Mouse (Mus musculus) thymus, postnatal 0 days (tissue): ENCODE results near the gene Nelfb. TPM values are rescaled to one million over a fixed set of nuclear protein-coding genes. Genes with fewer than 3 reads are reported as not detected.

Experiments
- DNase-seq: peaks from one replicate; pipeline ENCODE4 v3.0.0-alpha.2; 2015; ENCODE audit warnings: low spot score
- polyA plus RNA-seq: library from polyadenylated mRNA; unstranded; fragments of >200 nt; fragmentation: Nextera tagmentation; extraction: Ambion mirVana; gene quantifications from 2 replicates; pipeline ENCODE4 v1.2.1, GENCODE M21; 2015

Nelfb gene
- polyA plus RNA-seq, 1 experiment from 2014 or later: 78.1 TPM

DNA sequence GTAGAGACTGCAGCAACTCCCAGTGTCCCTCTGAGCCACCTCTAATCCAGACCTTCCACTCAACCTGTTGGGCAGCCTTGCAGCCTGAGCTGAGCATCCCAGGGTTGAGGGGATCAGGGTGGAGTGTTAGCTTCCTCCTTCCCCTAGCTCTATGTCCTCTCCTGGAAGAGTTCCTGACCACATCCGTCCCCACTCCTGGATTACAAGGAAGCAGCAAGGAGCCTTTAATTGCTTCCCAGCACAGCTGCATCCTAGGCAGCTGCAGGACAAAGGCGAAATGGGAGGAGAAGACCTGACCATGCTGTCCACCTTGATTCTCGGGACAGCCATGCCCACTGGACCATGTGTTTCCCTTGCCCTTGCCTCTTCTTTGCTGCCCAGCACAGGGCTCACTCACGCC, 34.2 kb downstream of the Nelfb start:
- DNase-seq: no peak

DNA sequence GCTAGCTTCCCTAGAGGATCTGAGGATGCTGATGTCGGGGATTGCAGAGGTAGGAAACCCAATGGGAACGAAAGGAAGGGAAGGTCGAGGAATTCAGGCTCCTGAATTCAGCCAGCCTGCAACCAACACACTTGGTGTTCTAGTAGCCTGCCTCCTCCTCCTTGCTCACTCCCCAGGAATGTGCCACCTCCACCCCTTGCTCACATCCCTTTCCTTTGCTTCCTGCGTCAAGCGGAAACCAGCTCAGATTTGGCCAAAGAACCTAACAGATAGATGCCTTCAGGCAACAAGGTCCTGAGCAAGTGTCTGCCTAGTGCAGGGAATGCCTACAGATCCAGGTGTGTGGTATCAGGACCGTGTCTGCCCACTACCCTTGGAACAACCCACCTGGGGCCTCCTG, 34.7 kb downstream of the Nelfb start:
- DNase-seq: no peak

DNA sequence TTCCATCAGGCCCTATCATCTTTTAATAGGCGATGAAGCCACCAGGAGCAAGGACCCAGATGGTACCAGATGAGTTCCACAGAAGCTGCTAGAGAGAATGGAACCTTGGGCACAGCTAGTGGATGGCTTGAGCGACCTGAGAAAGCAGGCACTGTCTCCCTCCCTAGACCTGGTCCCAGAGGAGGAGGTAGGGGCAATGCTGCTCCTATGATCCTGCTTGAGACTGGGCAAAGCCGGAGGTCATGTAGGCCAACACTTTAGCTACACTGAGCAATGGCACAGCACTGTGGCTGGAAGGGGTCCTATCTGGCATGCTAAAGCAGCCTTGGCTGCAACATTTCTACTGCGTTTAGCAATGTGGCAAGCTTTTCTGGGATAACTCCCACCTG, 35.6 kb downstream of the Nelfb start:
- no peak for DNase-seq

DNA sequence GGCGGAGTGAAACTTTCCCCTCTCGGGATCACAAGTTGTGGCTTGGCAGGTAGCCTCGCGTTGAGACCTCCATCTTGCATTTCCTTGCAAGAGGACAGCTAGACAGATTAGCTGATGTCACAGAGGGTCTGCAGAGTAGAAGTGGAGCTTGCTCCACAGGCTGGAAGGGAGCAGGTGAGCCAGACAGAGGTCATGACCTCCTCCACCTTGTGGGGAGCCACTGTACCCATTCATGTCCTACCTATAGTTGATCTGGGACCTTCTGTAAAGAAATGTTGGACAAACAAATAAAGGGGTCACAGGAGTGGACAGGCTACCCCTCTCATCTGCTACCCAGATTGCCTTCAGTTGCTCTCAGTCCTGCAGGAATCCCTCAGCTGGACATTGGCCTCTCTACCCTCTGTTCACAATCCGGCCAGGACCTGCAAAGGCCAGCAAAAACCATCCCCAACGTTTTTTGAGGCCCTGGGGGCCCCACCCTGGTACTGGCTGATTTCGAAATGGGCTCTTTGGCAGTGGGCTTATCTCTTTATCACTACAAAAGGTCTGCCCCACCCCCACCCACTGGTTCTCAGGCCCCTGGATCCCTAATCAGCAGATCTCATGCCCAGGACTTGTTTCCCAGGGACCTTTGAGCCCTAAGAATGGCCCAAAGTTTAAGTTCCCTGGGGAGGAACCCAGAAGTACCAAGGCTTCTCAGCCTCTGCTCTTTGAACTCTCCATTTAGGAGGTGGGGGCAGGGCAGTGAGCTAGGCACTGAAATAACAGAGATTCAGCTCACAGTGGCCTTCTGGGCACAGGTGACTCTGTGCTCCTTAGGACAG, 36.2 kb downstream of the Nelfb start:
- no peak for DNase-seq

DNA sequence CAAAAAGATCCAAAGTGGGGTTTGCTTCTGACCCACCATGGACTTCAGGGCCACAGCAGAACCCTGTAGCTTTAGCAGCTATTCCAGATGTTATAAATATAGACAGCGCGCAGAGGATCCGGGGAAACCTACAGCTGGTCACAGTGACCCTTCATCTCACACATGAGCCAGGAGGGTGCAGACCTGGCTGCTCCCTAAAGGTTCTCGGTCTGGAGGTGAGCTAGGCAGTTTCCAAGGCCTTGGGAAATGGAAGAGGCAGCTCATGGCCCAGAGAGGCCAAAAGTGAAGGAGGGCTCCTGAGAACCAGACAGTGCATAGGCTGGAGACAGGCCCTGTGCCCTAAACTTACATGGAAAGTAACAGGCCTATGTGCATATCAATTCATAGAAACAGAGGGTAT, 37.5 kb downstream of the Nelfb start:
- DNase-seq: no peak

DNA sequence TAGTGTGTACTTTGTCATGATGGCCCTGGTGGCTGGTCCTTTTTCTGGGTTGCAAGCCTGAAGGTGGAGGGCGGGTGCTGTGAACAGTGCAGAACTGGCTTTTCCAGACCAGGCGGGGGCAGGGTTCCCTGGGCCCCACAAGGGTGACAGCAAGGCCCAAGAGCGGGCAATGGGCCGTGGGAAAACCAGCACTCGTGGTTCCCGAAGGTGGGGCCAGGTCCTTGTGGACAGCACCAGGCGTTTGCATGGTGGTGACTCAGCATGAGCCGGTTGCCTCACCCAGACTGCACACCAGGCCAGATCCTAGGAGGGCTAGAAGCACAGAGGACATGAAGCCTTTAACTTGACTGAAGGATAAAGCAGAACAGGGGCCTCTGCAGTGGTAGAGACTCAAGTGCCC, 38.7 kb downstream of the Nelfb start:
- no peak for DNase-seq

DNA sequence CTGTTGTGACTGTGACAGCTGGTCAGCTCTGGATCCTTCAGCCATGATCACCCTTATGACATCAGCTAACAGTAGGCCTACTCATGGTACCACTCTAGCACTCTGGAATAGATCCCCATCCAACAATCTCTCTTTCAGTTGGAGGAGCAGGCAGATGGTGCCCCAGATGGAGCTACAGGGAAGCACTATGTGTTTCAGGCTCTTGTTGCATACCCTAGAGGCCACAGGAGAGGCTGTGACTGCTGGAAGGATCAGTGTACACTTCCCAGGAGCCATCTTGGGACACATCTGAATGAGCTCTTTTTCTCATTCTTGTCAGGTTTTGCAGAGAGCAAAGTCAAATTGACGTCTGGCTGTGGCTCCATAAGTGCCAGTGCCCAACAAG, 39.5 kb downstream of the Nelfb start:
- DNase-seq: no peak

DNA sequence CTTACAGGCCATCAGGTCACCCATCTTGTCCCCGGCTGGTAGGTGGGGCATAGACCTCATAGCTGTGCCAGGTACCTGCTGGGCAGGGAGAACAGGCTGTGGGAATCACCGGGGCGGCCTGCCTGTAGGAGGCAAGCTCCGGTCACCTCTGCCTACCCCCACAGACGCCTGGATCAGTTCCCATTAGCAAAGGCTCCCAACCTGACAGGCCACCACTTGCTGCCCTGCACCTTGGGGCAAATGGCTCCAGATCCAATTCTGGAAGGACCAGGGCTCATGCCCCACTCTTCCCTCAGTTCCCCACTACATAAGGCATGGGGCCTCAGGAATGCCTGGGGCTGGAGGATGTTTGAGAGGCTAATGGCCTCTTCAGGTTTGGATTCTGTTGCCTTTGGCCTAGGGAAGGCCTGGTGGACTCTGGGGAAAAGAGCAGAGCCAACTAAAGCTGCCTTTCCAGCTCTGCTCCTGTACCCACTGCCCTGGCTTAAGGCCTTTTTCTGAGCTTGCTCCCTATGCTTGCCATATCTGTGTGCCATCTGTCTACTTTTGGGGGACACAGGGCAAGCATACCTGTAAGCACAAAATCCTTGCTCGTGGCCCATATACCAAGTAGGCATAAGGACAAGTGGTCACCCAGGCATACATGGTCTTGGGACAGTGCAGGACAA, 40.1 kb downstream of the Nelfb start:
- DNase-seq: no peak

DNA sequence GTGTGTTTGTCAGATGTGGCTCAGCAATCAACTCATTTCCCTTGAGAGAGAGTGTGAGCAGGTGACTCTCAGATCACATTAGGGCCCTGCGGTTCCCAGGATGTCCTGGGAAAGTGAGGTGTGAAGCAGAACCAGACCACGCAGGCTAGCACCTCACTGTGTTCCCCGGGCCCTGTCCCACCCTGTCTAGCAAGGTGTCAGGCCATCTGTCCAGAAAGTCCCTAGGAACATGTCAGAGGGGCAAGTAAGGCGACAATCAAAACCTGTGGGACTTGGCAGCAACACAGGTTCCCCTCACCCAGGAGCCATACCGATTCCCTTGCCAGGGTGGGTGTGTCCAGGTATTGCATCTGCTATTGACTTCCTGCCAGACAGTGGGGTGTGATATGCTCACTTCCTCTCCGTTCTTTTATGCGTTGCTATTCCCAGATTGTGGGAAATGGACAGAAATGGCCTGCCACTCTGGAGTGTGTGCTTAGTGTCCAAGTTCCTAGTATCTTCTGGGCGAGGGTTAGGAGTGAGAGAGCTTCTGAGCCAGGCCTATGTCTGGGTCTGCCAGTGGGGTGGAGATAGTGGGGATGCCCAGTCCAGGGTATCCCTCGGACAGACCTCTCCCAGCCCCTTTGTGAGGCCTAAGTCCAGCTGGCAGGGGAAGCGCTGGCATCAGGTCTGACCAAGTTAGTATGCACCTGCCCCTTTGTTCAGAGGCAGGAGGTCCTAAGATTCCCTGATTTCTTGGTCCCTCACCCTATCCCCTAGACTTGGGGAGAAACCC, 40.8 kb downstream of the Nelfb start:
- DNase-seq: no peak

DNA sequence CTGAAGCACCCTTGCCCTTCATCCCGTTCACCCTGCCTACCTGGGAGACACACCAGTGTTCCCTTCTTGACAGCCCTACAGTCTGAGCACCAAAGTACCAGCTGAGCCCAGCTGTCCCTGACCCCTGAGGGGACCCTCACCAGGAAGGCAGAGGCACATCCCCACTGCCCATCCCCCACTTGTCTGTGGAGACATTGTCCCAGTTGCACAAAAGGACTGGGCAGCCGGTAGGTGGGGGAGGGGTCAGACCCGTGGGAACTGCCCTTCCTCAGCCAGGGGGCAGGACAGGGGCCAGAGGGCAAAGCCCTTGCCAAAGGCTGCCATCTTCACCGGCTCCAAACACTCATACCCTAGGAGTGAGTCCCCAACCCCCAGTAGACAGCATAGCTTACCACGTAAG, 41.5 kb downstream of the Nelfb start:
- no peak for DNase-seq

DNA sequence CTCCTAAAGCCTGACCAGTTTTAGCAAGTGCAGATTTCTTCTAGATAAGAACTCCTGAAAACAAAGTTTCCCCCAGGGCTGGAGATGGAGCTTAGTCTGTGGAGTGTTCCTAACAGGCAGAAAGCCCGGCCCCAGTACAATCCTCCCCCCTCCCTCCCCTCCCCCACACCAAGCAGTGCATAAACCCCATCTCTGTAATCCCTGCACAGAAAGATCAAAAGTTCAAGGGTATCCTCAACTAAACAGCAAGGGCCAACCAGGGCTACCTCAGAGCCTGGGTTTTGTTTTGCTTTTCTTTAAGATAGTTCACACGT, 42.7 kb downstream of the Nelfb start:
- DNase-seq: no peak

DNA sequence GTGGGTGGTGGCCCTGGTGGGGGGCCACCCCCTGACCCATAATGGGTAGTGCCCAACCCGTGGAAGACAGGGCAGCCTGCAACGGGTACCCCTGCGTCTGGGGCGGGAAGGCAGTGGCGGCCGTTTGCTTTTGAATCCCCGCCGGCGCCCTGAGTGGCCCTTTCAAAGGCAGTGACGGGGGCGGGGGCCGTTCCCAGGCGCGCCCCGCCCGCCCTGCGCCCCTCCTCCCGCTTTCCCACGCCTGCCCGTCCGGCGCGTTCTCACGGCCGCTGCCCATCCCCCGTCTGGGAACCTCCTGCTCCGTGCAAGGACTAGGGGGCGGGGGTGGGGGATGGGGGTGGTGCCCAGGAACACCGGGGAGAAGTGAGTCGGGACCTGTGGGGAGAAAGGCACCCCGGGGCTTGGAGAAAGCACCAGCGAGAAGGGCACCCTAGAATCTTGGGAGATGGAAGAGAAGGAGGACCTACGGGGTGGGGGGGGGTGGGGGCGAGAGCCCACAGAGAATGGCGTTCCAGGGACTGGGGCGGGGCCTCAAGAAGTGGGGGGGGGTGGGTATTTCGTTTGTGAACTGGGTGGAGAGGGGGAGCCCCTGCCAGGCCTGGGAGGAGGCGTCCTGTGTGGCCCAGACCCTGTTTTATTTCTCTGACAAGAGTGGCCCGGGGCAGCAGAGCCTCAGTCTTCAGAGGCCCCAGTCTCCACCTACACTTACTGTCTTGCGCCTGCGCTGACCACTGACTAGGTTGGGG, 43.2 kb downstream of the Nelfb start:
- DNase-seq: peak; percentile 49

DNA sequence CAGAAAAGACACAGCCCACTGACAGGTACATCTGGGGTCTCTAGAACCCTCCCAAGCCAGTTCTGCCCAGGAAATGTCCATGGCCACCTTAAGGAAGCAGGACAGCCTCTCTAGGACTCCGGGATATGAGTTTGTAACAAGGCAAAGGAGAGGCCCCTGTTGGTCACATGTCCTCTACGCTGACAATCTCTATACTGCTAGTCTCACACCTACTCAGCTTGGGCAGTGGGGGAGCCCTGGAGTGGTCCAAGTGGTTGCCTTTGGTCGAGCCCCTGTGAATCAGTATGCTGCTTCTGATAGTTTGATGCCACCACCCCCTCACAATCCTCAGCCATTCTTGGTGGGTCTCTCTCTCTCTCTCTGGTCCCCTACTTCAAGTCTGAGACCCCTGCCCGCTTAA, 43.8 kb downstream of the Nelfb start:
- no peak for DNase-seq

DNA sequence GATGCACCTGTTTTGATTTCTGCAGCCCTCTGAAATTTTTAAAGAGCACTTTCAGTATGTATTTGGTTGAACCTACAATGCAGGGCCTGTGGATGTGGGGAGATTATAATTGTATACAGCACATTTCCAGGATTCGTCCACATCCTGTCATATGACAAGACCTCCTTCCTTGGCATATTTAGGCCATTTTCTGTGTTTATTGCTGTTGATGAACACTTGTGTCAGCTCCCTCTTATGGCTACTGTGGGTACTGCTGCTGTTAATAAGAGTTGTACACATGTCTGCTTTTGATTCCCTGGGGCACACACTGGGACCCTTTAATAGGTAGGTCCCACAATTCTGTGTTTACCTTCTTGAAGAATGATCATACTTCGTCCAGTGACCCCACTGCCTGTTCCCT, 53.6 kb downstream of the Nelfb start:
- peak; percentile 71 for DNase-seq

DNA sequence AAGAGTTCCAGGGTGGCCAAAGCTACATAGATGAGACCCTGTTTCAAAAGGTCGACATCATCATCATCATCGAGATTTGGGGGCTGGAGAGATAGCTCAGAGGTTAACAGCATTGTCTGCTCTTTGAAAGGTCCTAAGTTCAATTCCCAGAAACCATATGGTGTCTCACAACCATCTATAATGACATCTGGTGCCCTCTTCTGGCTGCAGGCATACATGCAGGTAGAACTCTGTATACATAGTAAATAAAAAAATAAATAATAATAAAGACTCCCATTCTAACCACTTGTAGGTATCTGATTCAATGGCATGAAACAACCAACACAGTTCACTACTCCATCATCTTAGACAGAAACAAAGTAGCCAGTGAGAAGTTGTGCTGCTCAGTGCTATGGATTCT, 54.3 kb downstream of the Nelfb start:
- DNase-seq: no peak

DNA sequence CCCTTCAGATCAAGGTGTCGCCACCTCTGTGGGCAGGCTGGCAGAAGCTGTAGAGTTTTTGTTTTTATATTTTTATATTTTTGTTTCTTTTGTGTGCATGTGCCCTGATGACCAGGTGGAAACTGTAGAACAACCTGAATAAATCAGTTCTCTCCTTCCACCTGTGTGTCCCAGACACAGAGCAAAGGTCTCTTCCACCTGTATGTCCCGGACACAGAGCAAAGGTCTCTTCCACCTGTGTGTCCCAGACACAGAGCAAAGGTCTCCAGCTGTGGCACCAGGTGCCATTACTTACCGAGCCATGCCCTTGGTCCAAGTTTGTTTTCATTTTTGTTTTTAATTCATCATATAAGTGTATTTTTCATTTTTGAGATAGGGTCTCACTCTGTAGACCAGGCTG, 55.1 kb downstream of the Nelfb start:
- DNase-seq: no peak

DNA sequence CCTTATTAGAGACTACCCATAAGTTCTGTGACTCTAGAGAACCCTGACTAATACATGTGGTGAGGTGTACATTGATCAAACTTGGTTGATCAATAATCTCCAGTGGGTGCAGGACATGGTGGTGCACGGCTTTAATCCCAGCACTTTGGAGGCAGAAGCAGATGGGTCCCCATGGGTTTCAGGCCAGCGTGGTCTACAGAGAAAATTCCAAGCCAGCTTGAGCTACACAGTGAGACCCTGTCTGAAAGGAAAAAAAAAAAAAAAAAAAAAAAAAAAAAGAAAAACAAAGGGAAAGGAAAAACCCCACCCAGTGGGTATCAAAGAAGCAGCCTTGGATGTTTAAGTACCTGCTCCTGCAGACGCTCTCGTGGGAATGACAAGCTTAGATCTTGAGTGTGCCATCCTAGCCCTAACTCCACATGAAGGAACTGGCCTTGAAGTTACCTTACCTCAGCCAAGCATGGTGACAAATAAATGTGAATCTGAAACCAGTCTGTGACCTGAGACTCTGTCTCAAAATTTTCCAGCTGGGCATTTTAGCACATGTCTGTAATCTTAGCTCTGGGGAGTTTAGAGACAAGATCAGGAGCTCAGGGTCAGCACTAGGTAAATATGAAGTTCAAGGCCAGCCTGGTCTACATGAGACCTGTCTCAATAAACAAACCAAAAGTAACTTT, 59.9 kb downstream of the Nelfb start:
- no peak for DNase-seq
